Mouse (Mus musculus) neural tube, embryonic 14.5 days (tissue): ENCODE data around the gene Tollip. TPM values are rescaled to one million over a fixed set of nuclear protein-coding genes. Genes with fewer than 3 reads are reported as not detected.

ENCODE experiments used
- ATAC-seq: fragments of 200-750 bp; cut with Nextera tagmentation; 2 replicates; pipeline ENCODE4 v1.8.0; 2017; ENCODE audit warnings: low read depth, mild to moderate bottlenecking, moderate TSS enrichment, moderate library complexity
- H3K27ac ChIP-seq: fragments of 300-500 bp; sonication (generic); 2 replicates; pipeline ENCODE4 v1.5.1; 2014; ENCODE audit warnings: low read depth, mild to moderate bottlenecking, control low read depth, low read length, moderate library complexity, mixed read lengths
- H3K27me3 ChIP-seq: fragments of 300-500 bp; sonication (generic); 2 replicates; pipeline ENCODE4 v1.6.1; 2014; ENCODE audit warnings: low read length; ENCODE audit not compliant: control insufficient read depth, insufficient read depth
- H3K36me3 ChIP-seq: fragments of 300-500 bp; sonication (generic); 2 replicates; pipeline ENCODE4 v1.6.1; 2014; ENCODE audit warnings: low read length, mixed read lengths; ENCODE audit not compliant: control insufficient read depth, insufficient read depth
- H3K4me1 ChIP-seq: fragments of 300-500 bp; sonication (generic); 2 replicates; pipeline ENCODE4 v1.6.1; 2014; ENCODE audit warnings: low read length; ENCODE audit not compliant: control insufficient read depth, insufficient read depth
- H3K4me2 ChIP-seq: fragments of 300-500 bp; sonication (generic); 2 replicates; pipeline ENCODE4 v1.6.1; 2014; ENCODE audit warnings: mild to moderate bottlenecking, low read depth, low read length, control low read depth
- H3K4me3 ChIP-seq: fragments of 300-500 bp; sonication (generic); 2 replicates; pipeline ENCODE4 v1.5.1; 2014; ENCODE audit warnings: low read depth, low read length, control low read depth, mixed read lengths
- H3K9ac ChIP-seq: fragments of 300-500 bp; sonication (generic); replicated peaks from 2 replicates; pipeline ENCODE4 v1.6.1; 2014; ENCODE audit warnings: low read depth, mild to moderate bottlenecking, control low read depth, low read length, mixed read lengths
- H3K9me3 ChIP-seq: fragments of 300-500 bp; sonication (generic); 2 replicates; pipeline ENCODE4 v1.6.1; 2016; ENCODE audit warnings: low read length; ENCODE audit not compliant: control insufficient read depth
- WGBS: fragments of 180-500 bp; shearing (Covaris S2); extraction: QIAGEN DNeasy Blood & Tissue Kit; methylation state at CpG from one replicate; pipeline ENCODE4 v1.1.7; 2014; 5-methylcytosine and 5-hydroxymethylcytosine counted together
- polyA plus RNA-seq: library from polyadenylated mRNA; unstranded; fragments of >200 nt; fragmentation: Nextera tagmentation; extraction: Ambion mirVana; gene quantifications from 2 replicates; pipeline ENCODE4 v1.2.1, GENCODE M21; 2014

The Tollip gene
- polyA plus RNA-seq, 1 experiment from 2014 or later = 69.2 TPM

DNA sequence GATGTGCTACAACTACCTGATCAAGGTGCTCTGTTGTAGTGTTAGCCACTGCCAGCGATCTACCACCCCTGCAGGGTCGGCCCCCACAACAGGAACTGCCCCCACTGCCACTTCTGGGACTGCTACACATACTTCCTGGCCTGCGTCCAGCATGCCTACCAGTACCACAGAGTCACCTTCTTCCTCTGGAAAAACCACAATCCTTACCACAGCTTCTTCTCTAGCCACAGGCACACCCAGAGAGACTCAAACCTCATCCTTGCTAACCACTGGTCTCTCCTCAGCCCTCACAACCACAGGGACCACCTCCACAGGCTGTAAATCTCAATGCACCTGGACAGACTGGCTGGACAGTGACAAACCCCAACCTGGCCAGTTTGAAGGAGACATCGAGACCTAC is 57.3 kb downstream of the Tollip start:
- WGBS = 88% methylated on average over 4 of the region's 4 CpGs
- Histone ChIP-seq H3K9me3 (no peaks in the 10 kb centered on the region), H3K4me2 (no peak overlapping the region), H3K27me3 (no peaks in the 10 kb centered on the region), H3K4me1 (no peaks in the 10 kb centered on the region), H3K27ac (no peak overlapping the region), H3K4me3 (no peak overlapping the region), H3K36me3 (no peaks in the 10 kb centered on the region), H3K9ac (no peak overlapping the region)
- ATAC-seq = no peak

DNA sequence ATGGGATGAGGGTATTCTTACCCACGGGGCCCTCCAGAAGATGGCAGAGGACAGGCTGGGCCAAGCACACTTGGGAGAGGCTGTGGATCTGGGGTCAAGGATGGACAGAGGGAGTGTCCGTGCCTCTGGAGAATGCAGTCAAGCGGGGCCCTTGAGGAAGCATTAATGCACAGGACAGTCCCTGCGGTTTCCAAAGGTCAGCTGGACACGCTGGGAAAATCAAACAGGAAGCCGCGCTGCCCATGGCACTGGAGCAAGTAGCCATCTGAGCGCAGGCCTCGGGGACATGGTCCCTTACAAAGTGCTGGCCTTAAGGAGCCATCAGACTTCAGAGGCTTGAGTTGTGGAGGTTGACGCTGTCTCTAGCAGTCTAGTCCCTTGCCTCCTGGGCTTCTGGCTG is 78.0 kb downstream of the Tollip start:
- no peak for ATAC-seq
- H3K27ac ChIP-seq = no peak overlapping the region
- H3K27me3 ChIP-seq = no peaks in the 10 kb centered on the region
- H3K36me3 ChIP-seq = no peaks in the 10 kb centered on the region
- no peak overlapping the region for H3K4me3 ChIP-seq
- H3K9me3 ChIP-seq = no peaks in the 10 kb centered on the region
- no peak overlapping the region for H3K9ac ChIP-seq
- H3K4me1 ChIP-seq = no peaks in the 10 kb centered on the region
- no peak overlapping the region for H3K4me2 ChIP-seq
- 88% methylated on average over 10 of the region's 10 CpGs for WGBS

DNA sequence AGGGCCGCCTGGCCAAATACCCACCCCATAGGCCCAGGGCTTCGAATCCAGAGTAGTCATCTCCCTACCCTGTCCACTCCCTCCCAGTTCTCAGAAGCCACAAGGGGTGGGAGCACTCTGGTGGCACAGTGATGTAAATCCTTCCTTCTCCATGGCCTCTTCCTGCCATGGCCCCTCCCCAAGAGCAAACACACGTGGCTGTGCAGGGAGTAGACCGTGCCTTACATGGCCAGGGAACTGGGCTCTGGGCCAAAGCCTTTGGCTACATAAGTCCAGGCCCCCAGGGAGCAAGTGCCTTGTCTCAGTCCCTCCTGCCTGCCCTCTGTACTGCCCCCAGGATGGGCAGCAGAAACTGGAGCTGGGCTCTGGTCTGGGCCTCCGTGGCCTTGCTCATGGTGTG is 79.5 kb downstream of the Tollip start, which contains the start of gene Muc5b:
Gene Muc5b (plus strand): TSS at position 292 of the 400 bp plus-strand sequence.
- Histone ChIP-seq H3K9me3 (no peaks in the 10 kb centered on the region), H3K4me2 (no peak within 1 kb of the TSS), H3K9ac (no peak within 1 kb of the TSS), H3K4me3 (no peak within 1 kb of the TSS), H3K36me3 (no peaks in the 10 kb centered on the region), H3K4me1 (no peaks in the 10 kb centered on the region), H3K27ac (no peak within 1 kb of the TSS), H3K27me3 (no peaks in the 10 kb centered on the region)
- 65% methylated on average over 5 of the region's 5 CpGs for WGBS
- no peak for ATAC-seq

DNA sequence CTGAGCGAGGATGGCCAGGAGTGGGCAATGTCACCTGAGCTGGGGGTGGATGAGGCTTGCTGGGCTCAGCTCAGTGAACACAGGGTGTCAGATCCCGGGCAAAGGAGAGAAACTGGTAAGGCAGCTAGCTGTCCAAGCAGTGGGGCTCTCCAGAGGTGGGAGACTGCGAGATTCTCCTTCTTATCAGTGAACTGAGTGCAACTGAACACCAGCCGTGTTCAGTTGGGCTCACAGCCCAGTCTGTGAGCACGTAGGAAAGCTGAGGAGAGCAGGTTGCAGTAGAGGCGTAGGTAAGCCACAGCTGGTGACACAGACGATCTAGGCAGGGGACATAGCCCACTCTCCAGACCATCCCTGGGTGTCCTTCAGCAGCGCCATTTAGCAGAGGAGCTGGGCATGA is 81.9 kb downstream of the Tollip start:
- WGBS = 88% methylated on average over 8 of the region's 8 CpGs

DNA sequence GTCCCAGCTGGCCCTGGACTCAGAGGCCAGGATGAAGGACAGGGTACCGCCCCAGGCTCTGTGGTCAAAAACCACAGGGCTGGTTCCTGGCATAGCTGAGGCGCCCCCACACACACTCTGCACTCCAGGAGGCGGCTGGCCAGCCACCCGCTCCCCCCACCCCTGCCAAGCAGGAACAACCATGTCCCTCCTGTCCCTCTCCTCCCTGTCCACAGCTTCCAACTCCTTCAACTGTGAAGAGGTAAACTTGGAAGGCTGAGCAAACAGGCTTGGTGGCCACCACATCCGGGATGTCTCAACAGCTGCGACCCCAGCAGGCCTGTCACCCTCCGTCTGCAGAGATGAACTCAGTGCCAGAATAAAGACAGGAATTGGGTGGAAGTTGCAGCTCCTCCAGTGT is 82.4 kb downstream of the Tollip start:
- Histone ChIP-seq H3K9ac (no peak overlapping the region), H3K4me3 (no peak overlapping the region), H3K4me2 (no peak overlapping the region), H3K4me1 (no peaks in the 10 kb centered on the region), H3K27me3 (no peaks in the 10 kb centered on the region), H3K27ac (no peak overlapping the region), H3K36me3 (no peaks in the 10 kb centered on the region), H3K9me3 (no peaks in the 10 kb centered on the region)
- WGBS = 82% methylated on average over 7 of the region's 7 CpGs
- no peak for ATAC-seq

More for the DNA sequence above, 81.9 kb downstream of the Tollip start:
- ATAC-seq = no peak
- Histone ChIP-seq H3K4me3 (no peak overlapping the region), H3K4me1 (no peaks in the 10 kb centered on the region), H3K9me3 (no peaks in the 10 kb centered on the region), H3K9ac (no peak overlapping the region), H3K36me3 (no peaks in the 10 kb centered on the region), H3K27ac (no peak overlapping the region), H3K27me3 (no peaks in the 10 kb centered on the region), H3K4me2 (no peak overlapping the region)

Other genes starting within 250 kb of the Tollip start
- 0.45 and 0.86 TPM in 2 replicates for gene Muc2, start 228.2 kb downstream of the Tollip start, polyA plus RNA-seq
- gene Muc5ac, start 129.5 kb downstream of the Tollip start, polyA plus RNA-seq = not detected in 2 replicates
- 0.03 and 0.05 TPM in 2 replicates for gene Muc5b, start 79.4 kb downstream of the Tollip start, polyA plus RNA-seq
- 25.8 and 27.7 TPM in 2 replicates for gene Brsk2, start 31.2 kb upstream of the Tollip start, polyA plus RNA-seq
- gene Mob2, start 142.6 kb upstream of the Tollip start, polyA plus RNA-seq = 50.5 and 53.5 TPM in 2 replicates
- gene Dusp8, start 177.3 kb upstream of the Tollip start, polyA plus RNA-seq = 136 and 141 TPM in 2 replicates
- not detected in 2 replicates for gene Gm45618, start 202.2 kb upstream of the Tollip start, polyA plus RNA-seq
- gene Gm39115, start 217.5 kb upstream of the Tollip start, polyA plus RNA-seq = not detected in 2 replicates
- gene Gm45337, start 226.1 kb upstream of the Tollip start, polyA plus RNA-seq = not detected in 2 replicates
- not detected in 2 replicates for gene Gm29735, start 238.6 kb upstream of the Tollip start, polyA plus RNA-seq
- gene Gm4553, start 247.2 kb upstream of the Tollip start, polyA plus RNA-seq = 0.40 TPM in 1 of 2 replicates, not detected in the other